Mouse (Mus musculus): ENCODE data around the gene Tcea3. TPM values are rescaled to one million over a fixed set of nuclear protein-coding genes. Genes with fewer than 3 reads are reported as not detected.

Gene Tcea3
- polyA plus RNA-seq, 1 experiment from 2014 or later: 31.1 TPM

GRCm38 (mm10) chr4:136217063-136217462 is 30.5 kb upstream of the Tcea3 start:
- Histone ChIP-seq H3K36me3 (ENCODE audit: control insufficient read depth, insufficient read depth, low read length) (no peaks in the 10 kb centered on the region), H3K27me3 (ENCODE audit: control insufficient read depth, insufficient read depth, low read length) (no peaks in the 10 kb centered on the region), H3K4me3 (ENCODE audit: low read depth, low read length) (no peak overlapping the region), H3K4me2 (replicated peaks; ENCODE audit: low read depth) (no peak overlapping the region), H3K9ac (ENCODE audit: low read length) (no peak overlapping the region), H3K4me1 (replicated peaks; ENCODE audit: control insufficient read depth, insufficient read depth) (peaks cover 13% of the 10 kb centered on the region), H3K27ac (replicated peaks) (no peak overlapping the region), H3K9me3 (ENCODE audit: control insufficient read depth, low read length) (no peaks in the 10 kb centered on the region)
- TF ChIP-seq EP300 (optimal IDR thresholded peaks at IDR 0.05): no peak
- TF ChIP-seq CTCF (IDR thresholded peaks at IDR 0.05; ENCODE audit: low read depth): no peak
- ATAC-seq (ENCODE audit: low FRiP score, low TSS enrichment) (no peak), DNase-seq (ENCODE audit: low spot score) (peak; percentile 53)
- 39% methylated on average over 10 of the region's 10 CpGs for WGBS

GRCm38 (mm10) chr4:136218595-136219214 is 28.8 kb upstream of the Tcea3 start:
- ATAC-seq (ENCODE audit: low FRiP score, low TSS enrichment): peak; percentile 53; the same call in 1 of the 2 replicates
- Histone ChIP-seq H3K27ac (replicated peaks) (peak overlapping the region; percentile 71), H3K36me3 (ENCODE audit: control insufficient read depth, insufficient read depth, low read length) (no peaks in the 10 kb centered on the region), H3K9ac (ENCODE audit: low read length) (no peak overlapping the region), H3K27me3 (ENCODE audit: control insufficient read depth, insufficient read depth, low read length) (no peaks in the 10 kb centered on the region), H3K4me2 (replicated peaks; ENCODE audit: low read depth) (peak overlapping the region; percentile 46), H3K4me3 (ENCODE audit: low read depth, low read length) (0 out of 2 replicates have a peak overlapping the region, but pooled peaks have one; percentile 10), H3K4me1 (replicated peaks; ENCODE audit: control insufficient read depth, insufficient read depth) (peaks cover 13% of the 10 kb centered on the region), H3K9me3 (ENCODE audit: control insufficient read depth, low read length) (no peaks in the 10 kb centered on the region)
- TF ChIP-seq CTCF (IDR thresholded peaks at IDR 0.05; ENCODE audit: low read depth) (peak; percentile 58), EP300 (optimal IDR thresholded peaks at IDR 0.05) (no peak)
- peak; percentile 53 for DNase-seq (ENCODE audit: low spot score)
- WGBS: 18% methylated on average over 18 of the region's 18 CpGs

DNA sequence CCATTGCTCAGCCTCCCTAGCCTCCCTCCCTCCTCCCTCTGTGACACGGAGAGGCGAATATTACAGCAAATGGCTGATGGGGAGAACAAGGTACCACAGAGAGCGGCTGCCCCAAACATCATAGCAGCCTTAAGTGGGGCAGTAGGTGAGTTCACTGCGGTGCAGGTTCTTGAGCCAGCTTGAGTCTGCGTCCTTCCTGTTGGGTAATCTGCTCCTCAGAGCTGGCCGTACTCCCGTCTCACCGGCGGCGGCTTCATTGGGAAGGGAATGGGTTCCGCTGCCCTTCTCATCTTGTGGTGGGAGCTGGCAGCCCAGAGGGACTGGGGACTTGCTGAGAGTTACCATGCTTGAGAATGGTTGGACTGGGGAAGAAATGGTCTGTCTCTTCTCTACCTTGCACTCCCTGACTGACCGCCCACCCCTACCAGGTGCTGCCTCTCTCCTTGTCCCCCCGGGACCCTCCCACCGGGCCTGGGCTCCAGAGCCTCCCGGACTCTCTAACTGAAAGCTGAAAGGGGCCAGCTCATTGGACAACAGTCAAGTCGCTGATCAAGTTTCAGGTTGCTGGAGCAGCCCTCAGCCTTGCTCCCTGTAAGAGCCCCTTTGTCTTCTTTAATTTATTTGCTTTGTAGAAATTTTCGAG is 27.3 kb upstream of the Tcea3 start:
- Histone ChIP-seq H3K36me3 (ENCODE audit: control insufficient read depth, insufficient read depth, low read length) (no peaks in the 10 kb centered on the region), H3K9ac (ENCODE audit: low read length) (peak overlapping the region; percentile 27; the same call in 1 of the 2 replicates), H3K4me1 (replicated peaks; ENCODE audit: control insufficient read depth, insufficient read depth) (peaks cover 13% of the 10 kb centered on the region), H3K9me3 (ENCODE audit: control insufficient read depth, low read length) (no peaks in the 10 kb centered on the region), H3K4me3 (ENCODE audit: low read depth, low read length) (no peak overlapping the region), H3K27me3 (ENCODE audit: control insufficient read depth, insufficient read depth, low read length) (no peaks in the 10 kb centered on the region), H3K4me2 (replicated peaks; ENCODE audit: low read depth) (peak overlapping the region; percentile 34), H3K27ac (replicated peaks) (0 out of 2 replicates have a peak overlapping the region, but pooled peaks have one; percentile 8)
- TF ChIP-seq EP300 (optimal IDR thresholded peaks at IDR 0.05): no peak
- TF ChIP-seq CTCF (IDR thresholded peaks at IDR 0.05; ENCODE audit: low read depth): no peak
- no peak for ATAC-seq (ENCODE audit: low FRiP score, low TSS enrichment)
- DNase-seq (ENCODE audit: low spot score): peak; percentile 39
- WGBS: 20% methylated on average over 17 of the region's 17 CpGs

GRCm38 (mm10) chr4:136223549-136224239 is 23.8 kb upstream of the Tcea3 start:
- 70% methylated on average over 13 of the region's 13 CpGs for WGBS
- ATAC-seq (ENCODE audit: low FRiP score, low TSS enrichment) (no peak), DNase-seq (ENCODE audit: low spot score) (no peak)
- Histone ChIP-seq H3K27ac (replicated peaks) (no peak overlapping the region), H3K36me3 (ENCODE audit: control insufficient read depth, insufficient read depth, low read length) (0 out of 2 replicates have a peak, but pooled peaks cover 3% of the 10 kb centered on the region), H3K4me1 (replicated peaks; ENCODE audit: control insufficient read depth, insufficient read depth) (peaks cover 9% of the 10 kb centered on the region), H3K4me2 (replicated peaks; ENCODE audit: low read depth) (no peak overlapping the region), H3K9ac (ENCODE audit: low read length) (no peak overlapping the region), H3K27me3 (ENCODE audit: control insufficient read depth, insufficient read depth, low read length) (no peaks in the 10 kb centered on the region), H3K9me3 (ENCODE audit: control insufficient read depth, low read length) (no peaks in the 10 kb centered on the region), H3K4me3 (ENCODE audit: low read depth, low read length) (no peak overlapping the region)
- TF ChIP-seq CTCF (IDR thresholded peaks at IDR 0.05; ENCODE audit: low read depth) (no peak; the same call in 1 of the 2 replicates), EP300 (optimal IDR thresholded peaks at IDR 0.05) (no peak)

- TF ChIP-seq EP300 (optimal IDR thresholded peaks at IDR 0.05) (no peak), CTCF (IDR thresholded peaks at IDR 0.05; ENCODE audit: low read depth) (no peak)
- 0 out of 2 replicates have a peak, but pooled peaks cover 3% of the 10 kb centered on the region for H3K36me3 ChIP-seq (ENCODE audit: control insufficient read depth, insufficient read depth, low read length)
- 68% methylated on average over 5 of the region's 5 CpGs for WGBS
- H3K4me2 ChIP-seq (replicated peaks; ENCODE audit: low read depth): no peak overlapping the region
- no peaks in the 10 kb centered on the region for H3K9me3 ChIP-seq (ENCODE audit: control insufficient read depth, low read length)
- H3K9ac ChIP-seq (ENCODE audit: low read length): no peak overlapping the region
- no peaks in the 10 kb centered on the region for H3K27me3 ChIP-seq (ENCODE audit: control insufficient read depth, insufficient read depth, low read length)
- no peak overlapping the region for H3K4me3 ChIP-seq (ENCODE audit: low read depth, low read length)
- ATAC-seq (ENCODE audit: low FRiP score, low TSS enrichment) (no peak), DNase-seq (ENCODE audit: low spot score) (no peak)
- no peak overlapping the region for H3K27ac ChIP-seq (replicated peaks)
- peaks cover 7% of the 10 kb centered on the region for H3K4me1 ChIP-seq (replicated peaks; ENCODE audit: control insufficient read depth, insufficient read depth)
Observed at GRCm38 (mm10) chr4:136224240-136224559, 23.3 kb upstream of the Tcea3 start.
